Mouse (Mus musculus) thymus, adult 2 months (tissue): ENCODE results near the gene Smg6.

Experiments
- CTCF ChIP-seq: fragments of 200-500 bp; IDR thresholded peaks from 2 replicates; pipeline ENCODE4 v1.5.1; 2012; ENCODE audit warnings: mild to moderate bottlenecking, control low read depth, low read length, moderate library complexity, borderline replicate concordance; ENCODE audit not compliant: control insufficient read depth, poor library complexity, insufficient read depth; ENCODE audit errors: extremely low read depth
- POLR2A ChIP-seq: fragments of 200-500 bp; IDR thresholded peaks from 2 replicates; pipeline ENCODE4 v1.6.1; 2012; ENCODE audit warnings: mild to moderate bottlenecking, low read length, control low read depth, moderate library complexity; ENCODE audit not compliant: control insufficient read depth, poor library complexity, insufficient read depth; ENCODE audit errors: extremely low read depth

DNA sequence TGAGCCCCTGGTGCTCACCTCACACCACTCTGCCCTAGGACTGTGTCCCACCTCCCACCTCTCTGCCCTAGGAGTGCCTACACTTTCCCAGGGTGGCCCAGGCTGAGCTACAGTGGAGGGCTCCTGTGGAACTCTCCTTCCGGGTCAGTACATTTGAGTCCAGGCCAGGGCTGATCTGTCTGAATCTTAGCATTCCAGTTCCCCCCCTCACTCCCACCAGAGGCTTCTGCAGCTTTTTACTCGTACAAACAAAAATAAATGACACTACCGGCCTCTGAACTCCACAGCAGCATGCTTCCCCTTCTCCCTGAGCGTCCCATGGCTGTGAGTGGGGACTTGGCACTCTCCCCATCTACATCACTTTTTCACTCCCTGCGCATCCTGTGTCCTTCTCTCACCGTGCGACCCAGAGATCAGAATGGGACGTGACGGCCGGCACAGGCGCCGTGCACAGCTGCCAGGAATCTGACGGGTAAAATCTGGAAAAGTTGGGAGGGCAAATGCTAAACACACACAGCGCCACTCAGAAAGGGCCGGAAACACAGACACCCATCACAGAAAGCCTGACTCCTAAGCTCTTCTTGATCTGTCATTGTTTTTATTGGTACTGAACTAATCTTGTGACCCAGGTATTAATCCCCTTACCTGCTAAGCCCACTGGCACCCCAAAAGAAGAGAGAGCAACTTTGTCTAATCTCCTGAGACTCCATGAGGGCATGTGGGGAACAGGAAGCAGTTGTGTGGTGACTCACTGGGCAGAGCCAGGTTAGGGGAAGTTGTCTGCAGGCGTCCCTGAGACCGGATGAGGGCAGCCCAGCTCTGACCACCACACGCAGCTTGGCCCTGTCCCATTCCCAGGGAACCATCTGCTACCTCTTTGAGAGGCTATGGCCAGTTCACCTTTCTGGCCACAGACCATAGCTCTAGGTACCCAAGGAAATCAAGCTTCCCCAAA is 227.3 kb downstream of the Smg6 start:
- TF ChIP-seq CTCF (no peak), POLR2A (no peak)
